Mouse (Mus musculus): ENCODE measurements around the gene Fcgr2b.
"Not testable (repeated sequence)": the region's sequence is repeated elsewhere in the genome, so short reads cannot be mapped to it uniquely, and the experiment has no call there.

Gene Fcgr2b

DNA sequence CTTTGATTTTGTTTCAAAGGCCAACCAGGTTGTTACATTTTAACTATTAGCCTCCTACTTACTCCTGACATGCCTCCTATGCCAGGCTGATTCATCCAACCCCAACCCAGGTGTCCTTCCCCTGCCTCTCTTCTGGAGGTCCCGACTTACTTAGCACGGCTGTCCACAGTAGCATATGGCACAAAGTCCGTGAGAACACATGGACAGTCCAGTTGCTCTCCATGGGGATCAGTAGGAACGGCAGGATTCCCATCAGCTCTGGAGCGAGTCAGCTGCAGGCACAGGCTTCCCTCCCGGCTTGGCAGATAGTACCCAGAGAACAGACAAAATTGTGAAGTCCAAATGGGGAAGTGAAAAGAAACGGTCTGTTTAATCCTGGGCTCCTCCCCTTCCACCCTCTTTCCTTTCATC is 591 bp downstream of the Fcgr2b start:
- DNase-seq (ENCODE audit: low spot score in 2 of 2), result no peak

DNA sequence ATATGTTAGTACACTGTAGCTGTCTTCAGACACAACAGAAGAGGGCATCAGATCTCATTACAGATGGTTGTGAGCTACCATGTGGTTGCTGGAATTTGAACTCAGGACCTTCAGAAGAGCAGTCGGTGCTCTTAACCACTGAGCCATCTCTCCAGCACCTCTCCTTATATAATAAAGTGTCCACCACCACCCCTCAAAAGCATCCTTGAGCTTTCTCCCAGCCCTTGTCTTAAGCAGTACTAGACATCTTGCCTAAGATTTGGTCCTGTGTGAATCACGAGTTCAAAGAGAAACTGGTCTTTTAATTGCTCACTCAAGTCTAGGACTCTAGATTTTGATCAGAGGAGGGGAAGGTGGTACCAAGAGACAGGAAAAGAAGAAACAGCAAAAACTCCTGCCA is 997 bp downstream of the Fcgr2b start:
- not testable (repeated sequence) for DNase-seq (ENCODE audit: low spot score in 2 of 2)

DNA sequence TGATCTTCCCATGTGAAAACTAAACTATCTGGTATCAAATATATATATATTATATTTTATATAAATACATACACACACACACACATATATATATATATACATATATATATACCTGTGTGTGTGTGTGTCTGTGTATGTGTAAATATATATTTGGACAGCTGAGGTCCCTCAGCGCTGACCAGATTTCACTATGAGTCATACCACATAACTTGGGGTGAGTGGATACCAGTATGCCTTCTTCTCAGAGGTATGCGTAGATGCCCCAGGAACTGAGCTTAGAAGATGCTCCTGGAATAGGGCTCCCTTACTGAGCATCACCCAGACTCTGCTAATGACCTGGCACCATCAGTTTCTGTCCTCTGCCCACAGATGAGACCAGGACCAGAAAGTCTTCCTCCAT is 1.6 kb downstream of the Fcgr2b start:
- no peak for DNase-seq (ENCODE audit: low spot score in 2 of 2)

DNA sequence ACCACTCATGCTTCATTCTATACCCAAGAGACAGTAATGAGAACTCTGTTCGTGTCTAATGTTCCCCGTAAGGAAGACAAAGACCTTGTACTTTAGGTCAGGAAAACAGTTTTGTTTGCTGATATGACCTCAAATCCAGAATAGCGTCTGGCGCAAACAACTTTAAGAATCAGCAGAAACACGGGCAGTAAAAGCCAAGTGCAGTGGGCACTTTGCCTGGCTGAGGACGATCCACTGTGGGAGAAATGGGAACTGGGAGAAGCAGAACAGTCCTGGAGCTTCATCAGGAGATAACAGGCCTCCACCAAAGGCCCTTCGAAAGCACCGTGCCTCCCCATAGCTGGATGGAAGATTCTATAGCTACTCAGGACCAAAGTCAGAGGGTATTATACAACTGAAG is 2.2 kb downstream of the Fcgr2b start:
- DNase-seq (ENCODE audit: low spot score in 2 of 2), result no peak

GRCm38 (mm10) chr1:170972936-170973335 is 3.4 kb downstream of the Fcgr2b start:
- DNase-seq (ENCODE audit: low spot score in 2 of 2), result no peak

DNA sequence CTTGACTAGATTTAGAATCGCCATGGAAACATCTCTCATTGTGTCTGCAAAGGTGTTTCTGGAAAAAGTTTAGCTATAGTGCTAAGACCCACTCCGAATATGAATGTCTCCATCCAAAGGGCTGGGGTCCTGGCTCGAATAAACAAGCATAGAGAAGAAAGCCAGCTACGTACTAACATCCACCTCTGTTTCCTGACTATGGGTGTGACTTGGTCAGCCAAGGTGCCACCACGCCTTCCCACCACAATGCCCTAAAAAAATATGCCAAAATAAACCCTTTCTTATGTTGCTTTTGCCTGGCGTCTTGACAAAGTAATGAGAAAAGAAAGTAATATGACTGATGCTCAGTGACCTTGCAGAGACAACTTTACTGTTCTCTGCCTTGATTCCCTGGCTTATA is 3.9 kb downstream of the Fcgr2b start:
- DNase-seq (ENCODE audit: low spot score in 2 of 2), result no peak

- no peak for DNase-seq (ENCODE audit: low spot score in 2 of 2)
Observed at GRCm38 (mm10) chr1:170968576-170968975, 7.8 kb downstream of the Fcgr2b start.

DNA sequence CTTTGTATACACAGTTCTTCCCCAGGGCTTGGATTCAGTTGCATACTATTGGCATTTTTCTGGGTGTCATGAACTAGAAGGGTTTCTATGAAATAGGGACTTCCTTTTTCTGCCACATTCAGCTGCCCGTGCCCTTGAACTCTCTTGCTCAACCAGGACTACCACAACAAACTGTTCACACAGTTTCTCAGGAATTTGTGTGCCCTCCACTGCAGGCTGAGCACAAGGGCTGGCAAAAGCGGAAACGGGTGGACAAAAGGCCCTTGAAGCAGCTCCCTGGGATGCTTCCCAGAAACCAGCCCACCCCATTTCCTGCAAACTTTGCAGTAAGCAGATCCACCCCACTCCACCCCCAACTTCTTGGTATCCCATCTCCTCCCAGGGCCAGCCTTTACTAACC is 8.8 kb downstream of the Fcgr2b start:
- DNase-seq (ENCODE audit: low spot score in 2 of 2), result peak in 1 of 2 experiments; percentile 12

- no peak for DNase-seq (ENCODE audit: low spot score in 2 of 2)
Observed at GRCm38 (mm10) chr1:170963087-170963486, 13.3 kb downstream of the Fcgr2b start.

DNA sequence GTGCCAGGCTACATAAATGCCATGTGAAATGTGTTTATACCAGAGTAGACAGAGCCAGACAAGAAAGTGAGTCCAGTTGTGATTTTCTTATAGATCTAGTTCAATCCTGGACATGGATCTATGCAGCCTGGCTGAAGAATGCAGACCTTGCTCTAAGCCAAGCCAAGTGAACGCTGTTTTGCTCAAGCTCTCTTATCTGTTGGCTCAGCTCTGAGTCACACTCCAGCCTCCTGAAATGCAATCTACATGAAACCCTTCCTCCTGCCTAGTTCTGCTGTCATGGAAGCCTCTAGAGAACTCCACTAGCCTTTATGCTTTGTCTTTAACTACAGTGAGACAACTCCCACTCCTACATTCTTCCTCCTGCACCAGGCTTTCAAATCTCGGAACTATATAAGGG is 14.0 kb downstream of the Fcgr2b start:
- DNase-seq (ENCODE audit: low spot score in 2 of 2), result peak in 1 of 2 experiments; percentile 9

DNA sequence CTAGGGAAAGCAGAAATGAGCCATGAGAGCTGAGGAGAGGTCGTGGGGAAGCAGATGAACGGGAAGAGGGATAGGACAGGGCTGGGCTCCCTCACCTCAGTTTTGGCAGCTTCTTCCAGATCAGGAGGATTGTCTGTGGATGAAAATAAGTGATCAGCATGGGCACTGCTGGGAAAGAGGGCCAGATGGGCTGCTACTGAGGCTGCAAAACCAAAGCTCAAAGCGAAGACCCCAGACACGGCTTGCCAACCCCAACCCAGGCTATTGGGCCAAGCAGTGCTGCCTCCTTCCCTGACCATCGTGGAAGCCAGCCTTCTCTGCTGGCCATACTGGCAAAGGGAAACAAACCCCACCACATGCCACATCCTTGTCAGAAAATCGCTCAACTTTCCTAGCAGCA is 15.2 kb downstream of the Fcgr2b start:
- no peak for DNase-seq (ENCODE audit: low spot score in 2 of 2)

- no peak for DNase-seq (ENCODE audit: low spot score in 2 of 2)
Observed at GRCm38 (mm10) chr1:170959791-170960190, 16.6 kb downstream of the Fcgr2b start.

DNA sequence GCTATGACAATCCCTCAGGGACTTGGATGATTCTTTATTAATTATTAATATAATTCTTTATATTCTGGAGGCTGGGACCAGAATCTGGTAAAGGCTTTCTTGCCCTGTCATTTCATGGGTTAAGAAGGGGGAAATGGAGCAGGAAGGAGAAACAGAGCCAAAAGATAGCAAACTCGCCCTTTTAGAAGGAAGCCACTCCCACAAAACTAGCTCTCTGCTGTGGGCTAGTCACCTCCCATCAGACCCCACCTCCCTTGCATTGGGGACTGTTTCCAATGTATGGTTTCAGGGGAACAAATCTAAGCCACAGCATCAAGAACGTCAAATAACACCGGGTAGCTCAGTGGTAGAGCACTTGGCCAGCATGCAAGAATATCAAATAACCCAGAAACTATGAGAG is 18.1 kb downstream of the Fcgr2b start:
- DNase-seq (ENCODE audit: low spot score in 2 of 2), result no peak

GRCm38 (mm10) chr1:170953192-170953591 is 23.2 kb downstream of the Fcgr2b start:
- no peak for DNase-seq (ENCODE audit: low spot score in 2 of 2)

DNA sequence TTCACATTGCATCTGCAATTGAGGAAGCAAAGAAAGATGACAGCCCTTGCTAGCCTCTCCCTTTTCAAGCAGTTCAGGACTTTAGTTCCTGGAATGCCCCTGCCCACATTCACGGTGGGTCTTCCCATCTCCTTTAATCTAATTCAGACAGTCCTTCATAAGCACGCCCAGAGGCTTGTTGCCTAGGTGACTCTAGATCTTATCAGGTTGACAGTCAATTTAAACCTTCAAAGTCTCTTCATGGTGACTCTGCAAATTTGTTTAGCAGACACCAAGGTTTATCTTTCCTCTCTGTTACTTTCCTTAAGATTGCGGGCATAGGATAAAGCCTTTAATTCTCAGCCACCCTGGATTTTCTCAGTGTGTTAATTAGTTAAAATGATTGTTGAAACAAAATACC is 25.6 kb downstream of the Fcgr2b start:
- no peak for DNase-seq (ENCODE audit: low spot score in 2 of 2)

DNA sequence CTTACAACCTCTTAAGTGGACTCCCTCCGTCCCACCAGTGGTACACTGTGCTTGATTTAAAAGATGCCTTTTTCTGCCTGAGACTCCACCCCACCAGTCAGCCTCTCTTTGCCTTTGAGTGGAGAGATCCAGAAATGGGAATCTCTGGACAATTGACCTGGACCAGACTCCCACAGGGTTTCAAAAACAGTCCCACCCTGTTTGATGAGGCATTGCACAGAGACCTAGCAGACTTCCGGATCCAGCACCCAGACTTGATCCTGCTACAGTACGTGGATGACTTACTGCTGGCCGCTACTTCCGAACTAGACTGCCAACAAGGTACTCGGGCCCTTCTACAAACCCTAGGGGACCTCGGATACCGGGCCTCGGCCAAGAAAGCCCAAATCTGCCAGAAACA is 31.4 kb downstream of the Fcgr2b start:
- DNase-seq (ENCODE audit: low spot score in 2 of 2), result not testable (repeated sequence)

DNA sequence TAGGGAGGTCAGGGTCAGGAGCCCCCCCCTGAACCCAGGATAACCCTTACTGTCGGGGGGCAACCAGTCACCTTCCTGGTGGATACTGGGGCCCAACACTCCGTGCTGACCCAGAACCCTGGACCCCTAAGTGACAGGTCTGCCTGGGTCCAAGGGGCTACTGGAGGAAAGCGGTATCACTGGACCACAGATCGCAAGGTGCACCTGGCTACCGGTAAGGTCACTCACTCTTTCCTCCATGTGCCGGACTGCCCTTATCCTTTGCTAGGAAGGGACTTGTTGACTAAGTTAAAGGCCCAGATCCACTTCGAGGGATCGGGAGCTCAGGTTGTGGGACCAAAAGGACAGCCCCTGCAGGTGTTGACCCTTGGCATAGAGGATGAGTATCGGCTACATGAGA is 32.2 kb downstream of the Fcgr2b start:
- DNase-seq (ENCODE audit: low spot score in 2 of 2), result not testable (repeated sequence)

GRCm38 (mm10) chr1:170939255-170939654 is 37.1 kb downstream of the Fcgr2b start:
- peak in 1 of 2 experiments; percentile 2 for DNase-seq (ENCODE audit: low spot score in 2 of 2)

- DNase-seq (ENCODE audit: low spot score in 2 of 2), result no peak
Observed at GRCm38 (mm10) chr1:170934383-170934782, 42.0 kb downstream of the Fcgr2b start.

DNA sequence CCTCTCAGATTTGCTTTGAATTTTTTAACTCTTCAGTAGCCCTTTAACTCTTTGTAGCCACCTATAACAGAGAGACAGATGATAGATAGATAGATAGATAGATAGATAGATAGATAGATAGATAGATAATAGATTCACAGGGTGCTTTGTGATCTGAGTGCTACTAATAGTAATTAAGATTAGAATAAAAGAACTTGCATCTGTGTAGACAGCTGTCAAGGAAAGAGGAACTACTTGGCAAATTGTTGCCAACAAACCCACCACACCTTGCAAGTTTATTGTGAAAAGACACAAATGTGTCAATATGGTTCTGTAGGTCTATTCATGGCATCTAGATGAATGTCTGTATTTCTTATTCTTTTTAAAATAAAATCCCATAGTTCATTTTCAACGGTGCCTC is 42.4 kb downstream of the Fcgr2b start:
- DNase-seq (ENCODE audit: low spot score in 2 of 2), result no peak

GRCm38 (mm10) chr1:170933386-170933920 is 42.9 kb downstream of the Fcgr2b start:
- DNase-seq (ENCODE audit: low spot score in 2 of 2), result no peak

- no peak for DNase-seq (ENCODE audit: low spot score in 2 of 2)
Observed at GRCm38 (mm10) chr1:170932043-170932442, 44.3 kb downstream of the Fcgr2b start.

GRCm38 (mm10) chr1:170929245-170929644 is 47.1 kb downstream of the Fcgr2b start:
- DNase-seq (ENCODE audit: low spot score in 2 of 2), result no peak

- no peak for DNase-seq (ENCODE audit: low spot score in 2 of 2)
Observed at GRCm38 (mm10) chr1:170928467-170928866, 47.9 kb downstream of the Fcgr2b start.
